Mouse (Mus musculus): ENCODE data around the gene Fam89b.

GRCm38 (mm10) chr19:5751742-5752141 lies 22.3 kb upstream of the Fam89b start:
- no peak for TF ChIP-seq CTCF (IDR thresholded peaks at IDR 0.05; ENCODE audit: borderline replicate concordance, control insufficient read depth, extremely low read depth, insufficient read depth, low read length, poor library complexity)
- no peak for TF ChIP-seq POLR2A (IDR thresholded peaks at IDR 0.05; ENCODE audit: control insufficient read depth, extremely low read depth, insufficient read depth, low read length, poor library complexity)

Data from thymus, adult 2 months (tissue).